Mouse (Mus musculus) heart, embryonic 16.5 days (tissue): ENCODE results near the gene Sptlc2. TPM values are rescaled to one million over a fixed set of nuclear protein-coding genes. Genes with fewer than 3 reads are reported as not detected.

ENCODE experiments used
- ATAC-seq: fragments of 200-750 bp; cut with Nextera tagmentation; replicated peaks from 2 replicates; pipeline ENCODE4 v1.8.0; 2017; ENCODE audit warnings: moderate number of reproducible peaks; ENCODE audit not compliant: insufficient read depth, low FRiP score; ENCODE audit errors: extremely low read depth
- H3K27ac ChIP-seq: fragments of 300-500 bp; sonication (generic); 2 replicates; pipeline ENCODE4 v1.5.1; 2014; ENCODE audit warnings: mild to moderate bottlenecking, low read length, control low read depth, moderate library complexity
- H3K27me3 ChIP-seq: fragments of 300-500 bp; sonication (generic); 2 replicates; pipeline ENCODE4 v1.6.1; 2014; ENCODE audit warnings: low read length, mixed read lengths; ENCODE audit not compliant: control insufficient read depth, insufficient read depth
- H3K36me3 ChIP-seq: fragments of 300-500 bp; sonication (generic); 2 replicates; pipeline ENCODE4 v1.6.1; 2014; ENCODE audit not compliant: control insufficient read depth, insufficient read depth
- H3K4me1 ChIP-seq: fragments of 300-500 bp; sonication (generic); 2 replicates; pipeline ENCODE4 v1.6.1; 2014; ENCODE audit warnings: low read length, mixed read lengths; ENCODE audit not compliant: control insufficient read depth, insufficient read depth
- H3K4me2 ChIP-seq: fragments of 300-500 bp; sonication (generic); 2 replicates; pipeline ENCODE4 v1.6.1; 2014; ENCODE audit warnings: low read depth, mild to moderate bottlenecking, control low read depth, low read length
- H3K4me3 ChIP-seq: fragments of 300-500 bp; sonication (generic); 2 replicates; pipeline ENCODE4 v1.5.1; 2014; ENCODE audit warnings: mild to moderate bottlenecking, control low read depth, low read length
- H3K9ac ChIP-seq: fragments of 300-500 bp; sonication (generic); 2 replicates; pipeline ENCODE4 v1.6.1; 2014; ENCODE audit warnings: low read length, control low read depth
- H3K9me3 ChIP-seq: fragments of 300-500 bp; sonication (generic); replicated peaks from 2 replicates; pipeline ENCODE4 v1.6.1; 2016; ENCODE audit warnings: low read length; ENCODE audit not compliant: control insufficient read depth
- WGBS: fragments of 180-500 bp; shearing (Covaris S2); extraction: QIAGEN DNeasy Blood & Tissue Kit; methylation state at CpG from one replicate; pipeline ENCODE4 v1.1.7; 2014; 5-methylcytosine and 5-hydroxymethylcytosine counted together
- microRNA-seq: library from miRNA; unstranded; fragments of <30 nt; microRNA quantifications from one replicate; pipeline ENCODE4, GENCODE M21; 2017
- polyA plus RNA-seq: library from polyadenylated mRNA; unstranded; fragments of >200 nt; fragmentation: Nextera tagmentation; extraction: Ambion mirVana; gene quantifications from 2 replicates; pipeline ENCODE4 v1.2.1, GENCODE M21; 2015

The Sptlc2 gene
- polyA plus RNA-seq, 1 experiment from 2014 or later: 69.8 TPM

DNA sequence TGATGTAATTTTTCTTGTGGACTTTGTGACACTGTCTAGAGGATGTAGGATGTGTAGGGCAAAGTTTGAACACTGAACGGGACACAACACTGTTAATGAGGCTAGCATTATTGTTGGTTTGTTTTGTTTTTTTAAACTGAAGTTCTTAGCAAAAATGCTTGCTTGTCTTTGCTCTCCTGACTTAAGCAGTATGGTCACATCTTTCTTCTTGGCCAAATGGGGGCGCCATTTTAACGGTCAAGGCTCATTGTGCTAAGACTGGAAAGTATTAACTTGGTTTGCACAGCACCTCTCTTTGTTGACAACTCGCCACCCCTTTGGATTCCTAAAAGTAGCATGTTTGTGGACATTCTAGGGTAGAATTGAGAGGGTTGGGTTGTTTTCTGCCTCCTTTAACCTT is 120.5 kb downstream of the Sptlc2 start:
- Histone ChIP-seq H3K9ac (peak overlapping the region; percentile 98), H3K36me3 (peaks cover 42% of the 10 kb centered on the region), H3K4me3 (peak overlapping the region; percentile 98), H3K27ac (no peak overlapping the region), H3K9me3 (no peaks in the 10 kb centered on the region), H3K27me3 (no peaks in the 10 kb centered on the region), H3K4me2 (peak overlapping the region; percentile 73), H3K4me1 (peaks cover 11% of the 10 kb centered on the region)
- no peak for ATAC-seq
- WGBS: 19% methylated on average over 4 of the region's 4 CpGs

GRCm38 (mm10) chr12:87266827-87267603 is 121.1 kb downstream of the Sptlc2 start:
- peak overlapping the region; percentile 73 for H3K4me2 ChIP-seq
- ATAC-seq: peak; percentile 2; the same call in 1 of the 2 replicates
- no peaks in the 10 kb centered on the region for H3K27me3 ChIP-seq
- peak overlapping the region; percentile 98 for H3K9ac ChIP-seq
- H3K27ac ChIP-seq: peak overlapping the region; percentile 92
- peaks cover 11% of the 10 kb centered on the region for H3K4me1 ChIP-seq
- WGBS: under 1% methylated on average over 31 of the region's 31 CpGs
- no peaks in the 10 kb centered on the region for H3K9me3 ChIP-seq
- H3K4me3 ChIP-seq: peak overlapping the region; percentile 98
- peaks cover 41% of the 10 kb centered on the region for H3K36me3 ChIP-seq

- Histone ChIP-seq H3K27ac (peak within 1 kb of the TSS; percentile 92), H3K4me2 (peak within 1 kb of the TSS; percentile 83), H3K4me3 (peak within 1 kb of the TSS; percentile 98), H3K36me3 (peaks cover 42% of the 10 kb centered on the region), H3K27me3 (no peaks in the 10 kb centered on the region), H3K9ac (peak within 1 kb of the TSS; percentile 98), H3K9me3 (no peaks in the 10 kb centered on the region), H3K4me1 (peaks cover 11% of the 10 kb centered on the region)
- ATAC-seq: peak; percentile 97
- WGBS: under 1% methylated on average over 31 of the region's 31 CpGs
Measured at GRCm38 (mm10) chr12:87266108-87266826, 121.9 kb downstream of the Sptlc2 start, which contains the start of the genes Vipas39 and Ahsa1. TSS of gene Vipas39 (minus strand) at chr12:87266256. TSS of gene Ahsa1 (plus strand) at chr12:87266479.

DNA sequence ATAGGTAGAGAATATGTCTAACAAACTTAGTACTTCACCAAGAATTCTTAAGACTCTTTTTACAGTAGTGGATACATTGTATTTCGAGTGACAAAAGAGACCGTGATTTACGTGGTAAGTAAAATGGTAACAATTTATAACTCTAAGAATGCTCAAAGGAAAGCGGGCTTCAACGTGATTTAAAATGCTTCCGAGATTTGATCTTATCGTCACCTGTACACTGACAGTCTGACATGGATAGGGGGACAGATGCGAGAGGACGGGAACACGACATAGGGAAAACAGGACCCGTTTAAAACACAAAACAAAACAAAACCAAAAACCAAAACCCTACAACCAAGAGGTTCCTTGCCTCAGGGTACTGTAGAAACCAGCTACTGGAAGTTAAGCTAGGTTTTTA is 122.7 kb downstream of the Sptlc2 start:
- WGBS: 17% methylated on average over 11 of the region's 11 CpGs
- H3K9me3 ChIP-seq: no peaks in the 10 kb centered on the region
- H3K27me3 ChIP-seq: no peaks in the 10 kb centered on the region
- peaks cover 41% of the 10 kb centered on the region for H3K36me3 ChIP-seq
- peak overlapping the region; percentile 92 for H3K27ac ChIP-seq
- peak overlapping the region; percentile 83 for H3K4me2 ChIP-seq
- peaks cover 11% of the 10 kb centered on the region for H3K4me1 ChIP-seq
- H3K4me3 ChIP-seq: peak overlapping the region; percentile 98
- no peak for ATAC-seq
- H3K9ac ChIP-seq: peak overlapping the region; percentile 98

DNA sequence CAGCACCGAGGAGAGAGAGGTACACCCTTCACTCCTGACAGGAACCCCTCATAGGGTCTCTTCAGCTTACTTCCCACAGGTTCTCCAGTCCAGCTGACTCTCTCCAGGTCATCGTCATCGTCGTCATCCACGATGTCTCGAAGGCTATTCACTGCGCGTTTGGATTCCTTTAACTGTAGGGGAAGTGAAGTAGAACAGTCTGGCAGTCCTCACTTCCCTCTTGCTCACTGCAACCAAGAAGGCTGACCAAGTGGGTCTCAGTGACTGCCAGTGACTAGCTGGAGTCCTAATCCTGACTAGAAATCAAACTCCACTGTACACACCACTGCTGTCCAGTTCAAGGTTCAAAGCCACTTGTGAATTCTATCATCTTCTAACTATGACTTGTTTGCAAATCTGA is 127.6 kb downstream of the Sptlc2 start:
- Histone ChIP-seq H3K27ac (no peak overlapping the region), H3K4me3 (no peak overlapping the region), H3K9ac (no peak overlapping the region), H3K36me3 (peaks cover 50% of the 10 kb centered on the region), H3K27me3 (no peaks in the 10 kb centered on the region), H3K9me3 (no peaks in the 10 kb centered on the region), H3K4me1 (peaks cover 3% of the 10 kb centered on the region; the same call in 1 of the 2 replicates), H3K4me2 (no peak overlapping the region)
- no peak for ATAC-seq
- 97% methylated on average over 8 of the region's 8 CpGs for WGBS

DNA sequence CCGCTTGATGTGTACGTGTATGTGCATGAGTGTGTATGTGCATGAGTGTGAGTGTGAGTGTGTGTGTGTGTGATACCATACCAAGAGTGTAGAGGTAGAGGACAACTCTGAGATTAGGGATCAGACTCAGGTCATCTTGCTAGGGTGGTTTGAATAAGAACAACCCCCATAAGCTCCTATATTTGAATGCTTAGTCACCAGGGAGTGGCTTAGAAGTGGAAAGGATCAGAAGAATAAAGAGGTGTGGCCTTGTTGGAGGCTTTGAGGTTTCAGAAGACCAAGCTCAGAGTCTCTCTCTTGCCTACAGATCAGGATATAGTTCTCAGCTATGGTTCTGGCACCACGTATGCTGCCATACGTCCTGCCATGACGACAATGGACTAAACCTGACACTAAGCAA is 131.5 kb downstream of the Sptlc2 start:
- Histone ChIP-seq H3K27ac (no peak overlapping the region), H3K9ac (no peak overlapping the region), H3K4me3 (no peak overlapping the region), H3K4me2 (no peak overlapping the region), H3K4me1 (no peaks in the 10 kb centered on the region), H3K9me3 (no peaks in the 10 kb centered on the region), H3K27me3 (no peaks in the 10 kb centered on the region), H3K36me3 (peaks cover 65% of the 10 kb centered on the region)
- 90% methylated on average over 5 of the region's 5 CpGs for WGBS
- ATAC-seq: no peak

Small RNA genes within 50 kb of the gene (microRNA-seq; reads per million reads assigned to microRNA genes)
- not detected for gene Gm47293
- 46.9 reads per million, percentile 43 among the genes with 10 or more reads in this experiment for gene Mir3068

Other genes with a start within 250 kb of the Sptlc2 start
- gene Gstz1, start 241.2 kb downstream of the Sptlc2 start, polyA plus RNA-seq: 26.7 and 32.3 TPM in 2 replicates
- 11.4 and 11.9 TPM in 2 replicates for gene Pomt2, start 240.4 kb downstream of the Sptlc2 start, polyA plus RNA-seq
- 0.72 and 0.91 TPM in 2 replicates for gene Samd15, start 188.6 kb downstream of the Sptlc2 start, polyA plus RNA-seq
- 1.5 and 1.8 TPM in 2 replicates for gene Tmed8, start 187.9 kb downstream of the Sptlc2 start, polyA plus RNA-seq
- gene Noxred1, start 149.6 kb downstream of the Sptlc2 start, polyA plus RNA-seq: 0.52 and 0.70 TPM in 2 replicates
- 35.2 and 37.5 TPM in 2 replicates for gene Vipas39, start 122.1 kb downstream of the Sptlc2 start, polyA plus RNA-seq
- gene Ahsa1, start 121.9 kb downstream of the Sptlc2 start, polyA plus RNA-seq: 185 and 191 TPM in 2 replicates
- gene Ism2, start 88.7 kb downstream of the Sptlc2 start, polyA plus RNA-seq: 0.38 and 0.69 TPM in 2 replicates
- 217 and 223 TPM in 2 replicates for gene Slirp, start 55.5 kb upstream of the Sptlc2 start, polyA plus RNA-seq
- 33.9 and 37.5 TPM in 2 replicates for gene Alkbh1, start 55.7 kb upstream of the Sptlc2 start, polyA plus RNA-seq
- gene Snw1, start 83.9 kb upstream of the Sptlc2 start, polyA plus RNA-seq: 76.5 and 88.9 TPM in 2 replicates
- not detected in 2 replicates for gene Gm5788, start 106.4 kb upstream of the Sptlc2 start, polyA plus RNA-seq
- not detected in 2 replicates for gene Gm8300, start 126.0 kb upstream of the Sptlc2 start, polyA plus RNA-seq
- gene Oog1, start 214.3 kb upstream of the Sptlc2 start, polyA plus RNA-seq: not detected in 2 replicates
- not detected in 2 replicates for gene Gm4027, start 230.5 kb upstream of the Sptlc2 start, polyA plus RNA-seq